8 mouse cellular contexts compared by ENCODE assay signal in genomic region chr7:101419013-101419770, GRCm38 (mm10). TPM values are rescaled to one million over a fixed set of nuclear protein-coding genes. Genes with fewer than 3 reads are reported as not detected.
DNase-seq lines count a peak whose midpoint lies in the region; ATAC-seq and TF ChIP-seq lines count a peak whose summit lies in the region.

No protein-coding gene starts in this region.

- ATAC-seq in hindbrain, embryonic 13.5 days (ENCODE audit: low FRiP score) = no peak

- peak; percentile 47 for DNase-seq in adrenal gland, postnatal 14 days
- no peak for DNase-seq in adrenal gland, postnatal 4 days (ENCODE audit: low spot score in 2 of 2)
- DNase-seq in thymus, postnatal 0 days (ENCODE audit: low spot score) = peak; percentile 27
- DNase-seq in thymus, postnatal 36 days = no peak
- peak; percentile 69 for DNase-seq in retina, postnatal 1 day
- no peak for DNase-seq in heart, adult 2 months
- DNase-seq in left cerebral cortex, postnatal 4 days = no peak

- no peak overlapping the region for H3K4me3 ChIP-seq in hindbrain, embryonic 13.5 days
- H3K4me3 ChIP-seq in heart, adult 2 months = no peak overlapping the region

- H3K79me2 ChIP-seq in heart, adult 2 months (replicated peaks; ENCODE audit: control insufficient read depth, insufficient read depth, low read length) = no peaks in the 10 kb centered on the region

- 5% methylated on average over 27 of the region's 27 CpGs for WGBS in hindbrain, embryonic 13.5 days
- 5% methylated on average over 27 of the region's 27 CpGs for WGBS in heart, adult 2 months

- TF ChIP-seq POLR2A in heart, adult 2 months (IDR thresholded peaks at IDR 0.05; ENCODE audit: insufficient read depth, low read depth, low read length) = no peak

- no peaks in the 10 kb centered on the region for H3K36me3 ChIP-seq in hindbrain, embryonic 13.5 days
- no peaks in the 10 kb centered on the region for H3K36me3 ChIP-seq in heart, adult 2 months (ENCODE audit: control insufficient read depth, insufficient read depth, low read length)

- H3K4me1 ChIP-seq in hindbrain, embryonic 13.5 days (replicated peaks) = peaks cover 67% of the 10 kb centered on the region
- no peaks in the 10 kb centered on the region for H3K4me1 ChIP-seq in heart, adult 2 months (ENCODE audit: control insufficient read depth, insufficient read depth, low read length)

- H3K27me3 ChIP-seq in hindbrain, embryonic 13.5 days = peaks cover 53% of the 10 kb centered on the region
- H3K27me3 ChIP-seq in heart, adult 2 months (ENCODE audit: control insufficient read depth, insufficient read depth, low read length) = no peaks in the 10 kb centered on the region

- H3K9ac ChIP-seq in hindbrain, embryonic 13.5 days = no peak overlapping the region
- no peak overlapping the region for H3K9ac ChIP-seq in heart, adult 2 months (ENCODE audit: low read depth, low read length)

- peak overlapping the region; percentile 26; the same call in 1 of the 2 replicates for H3K4me2 ChIP-seq in hindbrain, embryonic 13.5 days

- intact Hi-C loops in heart, adult 2 months (cut with DNase I) = no loop called here
- intact Hi-C loops in left cerebral cortex, postnatal 4 days (cut with DNase I) = loop anchor here (10.0 kb wide), 1 partner anchor 206 kb away; no protein-coding TSS in a partner anchor

- no peaks in the 10 kb centered on the region for H3K9me3 ChIP-seq in hindbrain, embryonic 13.5 days

- no peak for TF ChIP-seq EP300 in heart, adult 2 months (IDR thresholded peaks at IDR 0.05; ENCODE audit: insufficient read depth, low read depth, low read length)

- no peak for TF ChIP-seq CTCF in heart, adult 2 months (IDR thresholded peaks at IDR 0.05)

- no peak overlapping the region for H3K27ac ChIP-seq in hindbrain, embryonic 13.5 days
- no peak overlapping the region for H3K27ac ChIP-seq in heart, adult 2 months

RNA-seq across cellular contexts. Expression of gene Pde2a, which starts 2.3 kb away (rescaled TPM):
- 132 and 141 TPM in 2 replicates for total RNA-seq in adrenal gland, postnatal 14 days (2021)
- total RNA-seq in adrenal gland, postnatal 4 days (2021) = 100 to 1,000 TPM; 105 to 129 TPM
- polyA plus RNA-seq in thymus, postnatal 0 days (2015; fragmentation: Nextera tagmentation; extraction: Ambion mirVana) = 5.7 and 7.9 TPM in 2 replicates
- polyA plus RNA-seq in hindbrain, embryonic 13.5 days (2015; fragmentation: Nextera tagmentation; extraction: Ambion mirVana) = 28.8 and 31.6 TPM in 2 replicates
- total RNA-seq in heart, adult 2 months (2021) = 10 to 100 TPM; 56.0 to 57.1 TPM
- 41.6 and 57.0 TPM in 2 replicates for polyA plus RNA-seq in heart, adult 2 months (2012; rRNA removed)
- 100 to 1,000 TPM; 173 to 179 TPM for total RNA-seq in left cerebral cortex, postnatal 4 days (2021)

RNA-seq across cellular contexts. Expression of gene Gm45837, which starts 8.5 kb away (rescaled TPM):
- not detected in 2 replicates for total RNA-seq in adrenal gland, postnatal 14 days (2021)
- total RNA-seq in adrenal gland, postnatal 4 days (2021) = 10 to 100 TPM in 1 of 2 experiments, 1 to 10 TPM in 1; 7.2 to 21.2 TPM
- polyA plus RNA-seq in thymus, postnatal 0 days (2015; fragmentation: Nextera tagmentation; extraction: Ambion mirVana) = 1.1 TPM in 1 of 2 replicates, not detected in the other
- not detected in 2 replicates for polyA plus RNA-seq in hindbrain, embryonic 13.5 days (2015; fragmentation: Nextera tagmentation; extraction: Ambion mirVana)
- total RNA-seq in heart, adult 2 months (2021) = not detected
- polyA plus RNA-seq in heart, adult 2 months (2012; rRNA removed) = not detected in 2 replicates
- total RNA-seq in left cerebral cortex, postnatal 4 days (2021) = 1 to 10 TPM in 1 of 2 experiments, not detected in 1; 6.6 TPM

Comparison
In these comparisons a context has a peak if more than half of its experiments do, and no peak if none do; other contexts are left out.
1. DNase-seq: peak in adrenal gland, postnatal 14 days (single experiment), thymus, postnatal 0 days (single experiment) and retina, postnatal 1 day (single experiment); none in adrenal gland, postnatal 4 days (0 of 2), thymus, postnatal 36 days (0 of 2), heart, adult 2 months (0 of 2) and left cerebral cortex, postnatal 4 days (single experiment).